Mouse (Mus musculus) embryo, embryonic 9.5 days (tissue): Measurements from ENCODE around the gene Lats2.

Source experiments
- DNase-seq: peaks from one replicate; pipeline ENCODE4 v3.0.0-alpha.2; 2017; ENCODE audit errors: extremely low spot score

Gene Lats2

DNA sequence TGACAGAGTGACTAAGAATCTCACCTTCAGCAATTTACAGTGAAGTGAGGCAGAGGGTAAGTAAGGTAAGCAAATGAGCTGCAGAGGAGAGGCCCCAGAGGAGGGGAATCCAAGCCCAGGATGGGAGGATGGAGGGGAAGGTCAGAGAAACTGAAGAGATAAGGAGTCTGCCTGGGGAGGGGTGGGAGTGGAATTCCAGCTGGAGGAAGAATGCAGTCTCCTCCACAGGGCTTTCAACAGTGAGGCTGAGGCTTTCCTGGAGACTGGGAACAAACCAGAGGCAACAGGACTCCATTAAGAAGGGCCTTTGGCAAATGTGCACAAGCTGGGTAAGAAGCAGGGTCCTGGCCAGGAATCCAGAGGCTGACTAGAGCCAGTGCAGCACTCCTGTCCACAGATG is 21.1 kb downstream of the Lats2 start:
- no peak for DNase-seq

- DNase-seq, result no peak
These were observed 22.0 kb downstream of the Lats2 start for GRCm38 (mm10) chr14:57736141-57736540.

GRCm38 (mm10) chr14:57732668-57733293 is 25.4 kb downstream of the Lats2 start:
- DNase-seq, result no peak

DNA sequence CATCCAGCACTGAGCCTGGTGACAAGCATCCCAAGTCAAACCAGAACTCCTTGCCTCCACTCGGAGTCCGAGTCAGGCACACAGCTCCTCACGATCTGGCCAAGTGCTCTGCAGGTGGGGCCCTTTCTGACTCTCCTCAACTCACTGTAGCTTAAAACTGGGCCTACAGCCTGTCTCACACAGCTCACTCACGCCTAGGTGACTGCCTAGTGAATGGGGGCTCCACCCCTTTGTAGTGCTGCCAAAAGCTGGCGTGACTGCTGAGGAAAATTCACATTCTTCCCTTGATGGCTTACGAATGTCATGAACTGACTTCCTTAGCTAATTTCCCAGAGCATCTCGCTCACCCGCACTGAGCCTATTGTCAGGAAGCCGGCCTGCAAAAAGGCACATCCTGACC is 27.7 kb downstream of the Lats2 start:
- no peak for DNase-seq

GRCm38 (mm10) chr14:57729975-57730499 is 28.2 kb downstream of the Lats2 start:
- no peak for DNase-seq

DNA sequence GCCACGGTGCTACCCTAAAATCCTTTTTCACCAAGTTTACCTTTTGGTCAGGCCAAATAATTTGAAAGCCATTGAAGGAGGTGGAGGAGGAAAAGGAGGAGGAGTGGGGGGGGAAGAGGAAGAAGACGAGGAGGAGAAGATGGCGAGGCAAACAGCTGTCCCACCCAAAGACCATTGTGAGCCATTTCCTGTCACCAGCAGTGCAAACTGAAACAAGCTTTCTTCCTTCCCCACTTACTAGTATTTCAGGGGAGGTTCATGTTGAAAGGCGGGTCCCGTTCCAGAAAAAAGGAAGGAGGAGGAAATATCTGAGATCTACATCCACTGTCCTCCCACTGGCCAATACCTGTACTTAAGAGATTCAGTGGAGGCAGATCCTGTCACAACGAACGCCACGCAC is 28.8 kb downstream of the Lats2 start:
- DNase-seq, result no peak

GRCm38 (mm10) chr14:57726172-57726571 is 32.0 kb downstream of the Lats2 start:
- no peak for DNase-seq

GRCm38 (mm10) chr14:57724473-57724872 is 33.7 kb downstream of the Lats2 start:
- DNase-seq, result no peak

DNA sequence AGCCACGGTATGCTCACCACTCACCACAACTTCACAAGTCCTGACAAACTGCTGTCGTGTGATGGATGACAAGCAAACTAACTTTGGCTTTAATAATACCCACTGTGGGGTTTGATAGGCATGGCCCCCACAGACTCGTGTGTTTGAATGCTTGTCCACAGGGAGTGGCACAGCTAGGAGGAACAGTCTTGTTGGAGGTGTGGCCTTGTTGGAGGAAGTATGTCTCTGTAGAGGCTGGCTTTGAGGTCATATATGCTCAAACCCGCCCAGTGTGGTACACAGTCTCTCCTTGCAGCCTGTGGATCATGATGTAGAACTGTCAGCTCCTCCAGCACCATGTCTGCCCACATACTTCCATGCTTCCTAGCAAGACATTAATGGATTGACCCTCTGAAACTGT is 39.9 kb downstream of the Lats2 start:
- DNase-seq, result no peak

DNA sequence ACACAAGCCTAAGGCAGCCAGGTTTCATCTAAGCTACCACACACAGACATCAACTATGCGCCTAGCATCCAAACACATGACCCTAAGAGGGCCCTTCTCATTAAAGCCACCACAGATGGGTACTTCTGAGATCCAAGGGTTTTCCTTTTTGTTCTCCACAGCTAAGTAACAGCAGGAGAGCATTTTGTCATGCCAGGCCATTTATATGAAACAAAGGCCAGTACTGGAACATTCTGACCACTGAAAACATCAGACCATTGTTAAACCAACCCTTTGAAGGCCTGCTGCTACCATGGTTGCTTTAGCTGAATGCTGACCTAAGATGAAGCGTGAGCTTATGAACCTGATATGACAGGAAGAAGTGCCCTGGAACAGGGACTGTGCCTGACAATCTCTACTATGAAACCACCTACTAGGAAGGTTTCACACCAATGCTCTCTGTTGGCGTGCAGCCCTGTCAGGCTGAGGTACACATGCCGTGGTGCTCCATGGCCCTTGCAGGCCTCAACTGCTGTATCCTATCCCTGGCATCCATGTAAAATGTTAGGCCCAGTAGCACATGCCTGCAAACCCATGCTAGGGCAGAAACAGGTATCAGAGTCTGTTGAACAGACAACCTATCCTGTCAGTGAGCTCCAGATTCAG is 41.5 kb downstream of the Lats2 start:
- DNase-seq, result no peak

- no peak for DNase-seq
These were observed 45.3 kb downstream of the Lats2 start for GRCm38 (mm10) chr14:57712884-57713283.

DNA sequence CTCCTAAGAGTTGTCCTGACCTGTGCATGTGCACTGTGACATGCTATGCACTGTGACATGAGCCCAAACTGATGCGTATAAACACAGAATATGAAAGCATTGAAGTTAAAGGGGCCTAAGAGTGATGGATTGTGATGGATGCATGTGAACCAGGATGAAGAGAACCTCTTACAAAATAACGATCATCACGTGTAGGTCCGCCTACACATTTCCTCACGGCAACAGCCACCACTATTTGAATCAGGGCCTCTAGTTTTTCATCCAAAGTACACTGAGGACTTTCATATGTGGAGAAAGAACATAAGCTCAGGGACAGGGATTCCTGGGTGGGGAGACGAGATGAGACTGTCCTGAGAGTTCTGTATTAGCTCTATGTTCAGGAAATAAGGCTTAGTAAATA is 47.1 kb downstream of the Lats2 start:
- no peak for DNase-seq

- DNase-seq, result peak; percentile 20
These were observed 49.0 kb downstream of the Lats2 start for GRCm38 (mm10) chr14:57709171-57709570.

DNA sequence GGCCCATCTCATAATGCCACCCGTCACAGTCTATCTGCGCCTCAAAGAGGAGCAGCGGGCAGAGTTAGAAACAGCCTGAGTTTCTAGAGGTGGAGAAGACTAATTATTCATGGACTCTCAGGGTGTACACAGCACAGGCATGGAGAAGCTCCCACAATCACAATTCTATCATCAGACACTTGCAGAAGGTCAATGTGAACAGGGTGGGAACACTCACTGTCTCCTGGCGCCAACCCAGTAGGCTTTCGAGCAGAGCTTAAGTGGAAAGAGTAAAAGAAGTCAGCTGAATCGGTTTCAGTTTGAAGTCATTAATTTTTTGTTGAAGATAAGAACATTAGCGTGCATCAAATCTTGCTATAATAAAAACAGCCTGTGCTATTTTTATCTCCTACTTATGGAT is 49.6 kb downstream of the Lats2 start:
- DNase-seq, result no peak

GRCm38 (mm10) chr14:57707100-57707893 is 50.9 kb downstream of the Lats2 start:
- DNase-seq, result no peak

GRCm38 (mm10) chr14:57706760-57707099 is 51.5 kb downstream of the Lats2 start:
- DNase-seq, result no peak

DNA sequence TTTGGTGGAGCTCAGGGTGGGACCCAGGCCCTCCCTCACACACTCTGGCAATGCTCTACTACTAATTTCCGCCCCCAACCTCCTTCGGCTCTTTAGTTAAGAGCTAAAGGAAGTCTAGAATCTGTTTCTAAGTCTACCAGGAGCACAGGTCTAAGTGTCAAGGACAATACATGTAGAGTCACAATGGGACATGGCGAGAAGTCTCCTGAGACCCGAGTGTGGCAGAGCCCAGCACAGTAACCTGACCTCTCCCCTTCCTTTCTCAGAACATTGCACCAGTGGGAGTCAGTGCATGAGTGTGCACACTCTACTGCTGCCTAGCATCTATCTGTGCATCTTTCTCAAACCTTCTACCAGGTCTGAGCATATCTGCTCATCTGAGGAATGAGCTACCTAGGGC is 52.4 kb downstream of the Lats2 start:
- DNase-seq, result no peak

DNA sequence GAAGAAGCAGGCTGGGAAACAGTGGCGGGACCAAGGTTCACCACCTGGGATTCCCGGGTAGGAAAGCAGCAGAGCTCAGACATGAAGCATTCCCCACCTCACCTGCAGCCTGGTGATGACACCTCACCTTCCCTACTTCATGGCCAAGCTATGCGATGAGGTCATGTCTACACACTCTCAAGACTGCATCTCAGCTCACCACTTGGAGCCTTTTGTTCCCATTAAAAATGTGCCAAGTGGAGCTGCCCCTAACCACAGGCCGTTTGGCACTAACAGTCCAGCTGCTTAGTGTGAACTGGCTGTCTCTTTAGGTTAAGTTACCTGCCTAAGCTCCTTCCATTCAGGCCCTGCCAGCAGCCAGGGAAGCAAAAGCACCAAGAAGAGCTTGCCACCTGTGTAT is 53.1 kb downstream of the Lats2 start:
- DNase-seq, result no peak

- DNase-seq, result no peak
These were observed 56.2 kb downstream of the Lats2 start for GRCm38 (mm10) chr14:57701915-57702477.

DNA sequence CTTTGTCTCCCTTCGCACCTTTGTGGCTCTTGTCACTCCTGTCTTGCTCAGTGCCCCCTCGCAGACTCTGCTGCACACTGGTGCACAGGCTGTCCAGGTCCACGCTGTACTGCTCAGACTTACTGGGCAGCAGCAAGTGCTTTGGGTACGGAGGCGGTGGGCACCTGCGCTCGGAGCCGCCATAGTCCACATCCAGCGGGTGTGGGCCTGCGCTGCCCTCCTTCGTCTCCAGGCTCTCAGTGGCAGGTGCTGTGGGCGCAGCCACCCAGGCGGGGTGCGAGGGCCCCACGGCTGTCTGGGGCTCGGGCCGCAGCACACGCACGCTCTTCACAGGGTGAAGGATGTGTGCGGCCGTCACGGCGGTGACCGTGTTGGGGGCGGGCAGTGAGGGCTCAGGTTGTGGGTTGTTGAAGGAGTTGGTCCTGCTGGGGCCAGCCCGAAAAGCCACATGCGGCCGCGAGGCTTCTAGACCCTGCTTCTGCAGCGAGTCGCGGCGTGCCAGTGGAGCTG is 58.7 kb downstream of the Lats2 start:
- no peak for DNase-seq

DNA sequence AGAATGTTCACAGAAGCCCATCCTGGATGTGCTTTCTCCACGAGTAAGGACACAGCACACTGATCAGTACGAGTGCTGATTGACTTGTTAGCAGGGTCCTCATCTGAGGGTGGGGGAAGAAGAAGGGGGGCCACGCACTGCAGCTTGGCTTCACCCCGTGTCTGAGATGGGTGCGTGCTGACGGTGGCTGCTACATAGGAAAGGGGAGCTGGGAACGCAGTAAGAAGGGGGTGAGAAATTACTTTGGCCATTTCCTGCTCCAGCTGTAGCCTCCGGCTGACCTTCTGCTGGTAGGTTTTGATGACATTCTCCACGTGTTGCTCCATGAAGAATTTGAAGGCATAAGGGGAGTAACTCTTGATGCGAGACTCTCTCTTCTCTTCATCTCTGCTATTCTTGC is 59.2 kb downstream of the Lats2 start:
- DNase-seq, result no peak

DNA sequence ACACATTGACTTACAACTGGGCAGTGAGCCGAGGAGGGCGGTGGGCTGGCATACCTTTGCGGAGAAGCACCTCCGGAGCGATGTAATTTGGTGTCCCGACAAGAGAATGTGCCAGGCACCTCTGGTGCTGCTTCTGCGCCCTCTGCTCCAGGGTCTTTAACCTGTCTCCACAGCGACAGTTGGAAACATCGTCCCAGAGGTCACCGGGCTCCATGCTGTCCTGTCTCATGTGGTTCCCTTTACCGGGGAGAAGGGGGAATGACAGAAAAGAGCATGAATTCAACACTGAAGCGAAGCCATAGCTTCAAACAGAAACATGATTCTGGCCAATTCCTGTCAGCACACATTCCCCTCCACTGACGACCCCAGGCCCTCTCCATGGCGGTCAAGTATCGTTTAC is 62.1 kb downstream of the Lats2 start:
- no peak for DNase-seq
